Mouse (Mus musculus) erythroblast, embryonic 14.5 days (primary cell): ENCODE data around the gene BC100530.

Source experiments
- GATA1 ChIP-seq: IDR thresholded peaks from 2 replicates; pipeline ENCODE4 v1.6.1; 2012; ENCODE audit warnings: low read length, inconsistent platforms, mixed read lengths
- TAL1 ChIP-seq: IDR thresholded peaks from 3 replicates; pipeline ENCODE4 v1.6.1; 2012; ENCODE audit warnings: low read length, inconsistent platforms, mixed read lengths

- no peak for TF ChIP-seq GATA1
- TF ChIP-seq TAL1 = no peak
Observed at GRCm38 (mm10) chr16:36337171-36337570, 30.4 kb downstream of the BC100530 start.
